In genomic region chr17:87665066-87665822, GRCm38 (mm10) we compare ENCODE assay signal across 9 mouse cellular contexts. TPM values are rescaled to one million over a fixed set of nuclear protein-coding genes. Genes with fewer than 3 reads are reported as not detected.
DNase-seq lines count a peak whose midpoint lies in the region; ATAC-seq lines count a peak whose summit lies in the region.
"Had no signal": no experiment of that assay in that cellular context is flagged by ENCODE, and none has a peak within 500 bp of the region (broad histone marks: within the 10 kb centered on the region; RNA-seq: fewer than 3 reads in every experiment).

No protein-coding gene starts in this region.

- peak; percentile 42 for DNase-seq in hindbrain, embryonic 10.5 days (ENCODE audit: low spot score)
- DNase-seq in ES-CJ7 (ENCODE audit: low read depth, low spot score), result peak; percentile 63
- peak; percentile 32 for DNase-seq in cerebellum, adult 11-12 months
- peak; percentile 6 to 16 for DNase-seq in gastrocnemius, adult 8-10 months (ENCODE audit: low spot score in 2 of 2)
- DNase-seq in layer of hippocampus, adult 8-10 months (ENCODE audit: low spot score in 2 of 2), result peak; percentile 28 to 58
- DNase-seq in testis, postnatal 14 days (ENCODE audit: low spot score), result peak; percentile 24

- H3K4me3 ChIP-seq in hindbrain, embryonic 10.5 days, result no peak overlapping the region
- H3K4me3 ChIP-seq in hindbrain, embryonic 16.5 days (ENCODE audit: low read length), result no peak overlapping the region

- no peak for ATAC-seq in hindbrain, embryonic 16.5 days
- peak; percentile 93 for ATAC-seq in megakaryocyte progenitor cell, adult 5-6 weeks (replicated peaks; ENCODE audit: poor library complexity)

- H3K4me1 ChIP-seq in hindbrain, embryonic 10.5 days (replicated peaks), result no peaks in the 10 kb centered on the region
- H3K4me1 ChIP-seq in hindbrain, embryonic 16.5 days (ENCODE audit: control insufficient read depth, insufficient read depth, low read depth, low read length), result no peaks in the 10 kb centered on the region

- no peaks in the 10 kb centered on the region for H3K36me3 ChIP-seq in hindbrain, embryonic 10.5 days
- no peaks in the 10 kb centered on the region for H3K36me3 ChIP-seq in hindbrain, embryonic 16.5 days (ENCODE audit: control insufficient read depth, insufficient read depth, low read length)

- no peaks in the 10 kb centered on the region for H3K27me3 ChIP-seq in hindbrain, embryonic 10.5 days (ENCODE audit: insufficient read depth, poor library complexity, severe bottlenecking)
- H3K27me3 ChIP-seq in hindbrain, embryonic 16.5 days (replicated peaks; ENCODE audit: control insufficient read depth, insufficient read depth, low read length), result no peaks in the 10 kb centered on the region

- WGBS in hindbrain, embryonic 10.5 days, result 86% methylated on average over 10 of the region's 10 CpGs
- 87% methylated on average over 10 of the region's 10 CpGs for WGBS in hindbrain, embryonic 16.5 days

- H3K9me3 ChIP-seq in hindbrain, embryonic 10.5 days, result 0 out of 2 replicates have a peak, but pooled peaks cover 3% of the 10 kb centered on the region
- no peaks in the 10 kb centered on the region for H3K9me3 ChIP-seq in hindbrain, embryonic 16.5 days (ENCODE audit: control insufficient read depth, low read length)

- no peak overlapping the region for H3K27ac ChIP-seq in hindbrain, embryonic 10.5 days
- H3K27ac ChIP-seq in hindbrain, embryonic 16.5 days (ENCODE audit: low read depth, low read length), result no peak overlapping the region
- H3K27ac ChIP-seq: macrophage had no signal

- H3K4me2 ChIP-seq in hindbrain, embryonic 16.5 days (ENCODE audit: low read length), result no peak overlapping the region

- no peak overlapping the region for H3K9ac ChIP-seq in hindbrain, embryonic 16.5 days (ENCODE audit: low read depth, low read length)

RNA-seq across cellular contexts. Expression of gene Msh2, which starts 6.9 kb away (rescaled TPM):
- 102 and 124 TPM in 2 replicates for polyA plus RNA-seq in hindbrain, embryonic 10.5 days (2016; fragmentation: Nextera tagmentation; extraction: Ambion mirVana)
- 57.7 and 62.6 TPM in 2 replicates for polyA plus RNA-seq in hindbrain, embryonic 16.5 days (2015; fragmentation: Nextera tagmentation; extraction: Ambion mirVana)
- total RNA-seq in gastrocnemius, adult 8-10 months (2022), result 10 to 100 TPM in 3 of 4 experiments, 1 to 10 TPM in 1; 9.7 to 14.3 (median 12.0) TPM
- total RNA-seq in layer of hippocampus, adult 8-10 months (2022), result 10 to 100 TPM; 36.5 to 39.5 (median 38.1) TPM
- total RNA-seq in megakaryocyte progenitor cell, adult 5-6 weeks (2015), result 35.3 and 46.8 TPM in 2 replicates
- 75.0 and 95.0 TPM in 2 replicates for total RNA-seq in megakaryocyte progenitor cell, adult 5-6 weeks (2017)

RNA-seq across cellular contexts. Expression of gene Epcam, which starts 29.5 kb away (rescaled TPM):
- polyA plus RNA-seq in hindbrain, embryonic 10.5 days (2016; fragmentation: Nextera tagmentation; extraction: Ambion mirVana), result 20.9 and 48.1 TPM in 2 replicates
- 4.4 and 4.7 TPM in 2 replicates for polyA plus RNA-seq in hindbrain, embryonic 16.5 days (2015; fragmentation: Nextera tagmentation; extraction: Ambion mirVana)
- total RNA-seq in gastrocnemius, adult 8-10 months (2022), result not detected
- total RNA-seq in layer of hippocampus, adult 8-10 months (2022), result under 1 TPM in 3 of 4 experiments, not detected in 1; 0.35 to 0.78 (median 0.68) TPM
- not detected in 2 replicates for total RNA-seq in megakaryocyte progenitor cell, adult 5-6 weeks (2015)
- 0.34 TPM in 1 of 2 replicates, not detected in the other for total RNA-seq in megakaryocyte progenitor cell, adult 5-6 weeks (2017)
- polyA plus RNA-seq: macrophage had no signal

Comparison
In these comparisons a context has a peak if more than half of its experiments do, and no peak if none do; other contexts are left out.
1. DNase-seq: peak in every context shown above with its lines; median percentile 63 in ES-CJ7; 43 in layer of hippocampus, adult 8-10 months; 42 in hindbrain, embryonic 10.5 days; 32 in cerebellum, adult 11-12 months; 24 in testis, postnatal 14 days; 11 in gastrocnemius, adult 8-10 months.